Mouse (Mus musculus) cerebellum, postnatal 36 days (tissue): ENCODE data around the gene Olfr102.

Experiments
- DNase-seq, 2 experiments: peaks; one replicate each; pipeline ENCODE4 v3.0.0; 2021 to 2022; ENCODE audit warnings: mixed read lengths in 2 of 2

Olfr102 gene

GRCm38 (mm10) chr17:37316954-37317353 is at the start of gene Olfr102:
Gene Olfr102, minus strand, starts transcription at chr17:37317054.
- DNase-seq, result no peak

- DNase-seq, result no peak
Observed at GRCm38 (mm10) chr17:37359282-37359681, 42.4 kb upstream of the Olfr102 start, which contains the start of gene Olfr104-ps. Gene Olfr104-ps, plus strand, starts transcription at chr17:37359582.

GRCm38 (mm10) chr17:37339598-37339997 is 22.7 kb upstream of the Olfr102 start, which contains the start of gene Olfr103:
Gene Olfr103, minus strand, starts transcription at chr17:37339698.
- no peak for DNase-seq

GRCm38 (mm10) chr17:37310146-37310699 is 6.6 kb downstream of the Olfr102 start:
- DNase-seq, result no peak

GRCm38 (mm10) chr17:37308483-37308882 is 8.4 kb downstream of the Olfr102 start:
- DNase-seq, result no peak

- DNase-seq, result no peak
Observed at GRCm38 (mm10) chr17:37304213-37304612, 12.6 kb downstream of the Olfr102 start, which contains the start of gene Olfr101. Gene Olfr101, minus strand, starts transcription at chr17:37304313.

- DNase-seq, result no peak
Observed at GRCm38 (mm10) chr17:37283360-37283759, 33.5 kb downstream of the Olfr102 start, which contains the start of gene Olfr99. Gene Olfr99, minus strand, starts transcription at chr17:37283460.

- no peak for DNase-seq
Observed at GRCm38 (mm10) chr17:37280331-37280730, 36.5 kb downstream of the Olfr102 start.

GRCm38 (mm10) chr17:37276573-37276972 is 40.3 kb downstream of the Olfr102 start:
- no peak for DNase-seq

GRCm38 (mm10) chr17:37275626-37276248 is 41.1 kb downstream of the Olfr102 start:
- no peak for DNase-seq

- peak in 1 of 2 experiments; percentile 3 for DNase-seq
Observed at GRCm38 (mm10) chr17:37270702-37271092, 46.2 kb downstream of the Olfr102 start.

- DNase-seq, result peak; percentile 71 to 82
Observed at GRCm38 (mm10) chr17:37270058-37270701, 46.7 kb downstream of the Olfr102 start, which contains the start of gene H2-M3. Gene H2-M3, plus strand, starts transcription at chr17:37270220.

- no peak for DNase-seq
Observed at GRCm38 (mm10) chr17:37263626-37264025, 53.2 kb downstream of the Olfr102 start, which contains the start of gene Olfr98. Gene Olfr98, minus strand, starts transcription at chr17:37263749.
